Mouse (Mus musculus) layer of hippocampus, postnatal 25 days (tissue): Measurements from ENCODE around the gene Drd1. TPM values are rescaled to one million over a fixed set of nuclear protein-coding genes. Genes with fewer than 3 reads are reported as not detected.

Experiments
- total RNA-seq, 2 experiments: library from RNA; stranded (reverse); gene quantifications; 2 replicates each; pipeline ENCODE4 v1.2.3; 2021

The Drd1 gene
- total RNA-seq, 2 experiments from 2014 or later, result 4.3 to 5.1 TPM

Other genes starting within 250 kb of the Drd1 start
- 10 to 100 TPM; 42.6 to 45.1 TPM for gene Sfxn1, start 16.2 kb upstream of the Drd1 start, total RNA-seq
- gene Hrh2, start 136.4 kb upstream of the Drd1 start, total RNA-seq, result 1 to 10 TPM; 5.6 to 6.9 TPM